Mouse (Mus musculus): ENCODE data around the gene Phrf1. TPM values are rescaled to one million over a fixed set of nuclear protein-coding genes. Genes with fewer than 3 reads are reported as not detected.
A peak's percentile ranks its signal among the peaks of the same experiment; 100 is the strongest.

Phrf1 gene
- polyA plus RNA-seq, 1 experiment from 2014 or later: 24.7 TPM

GRCm38 (mm10) chr7:141210137-141210536, 18.4 kb upstream of the Phrf1 start:
- Histone ChIP-seq H3K27me3 (replicated peaks; ENCODE audit: control insufficient read depth, insufficient read depth, low read length) (no peaks in the 10 kb centered on the region), H3K4me1 (replicated peaks; ENCODE audit: control insufficient read depth, insufficient read depth, low read length) (peaks cover 7% of the 10 kb centered on the region; the same call in 1 of the 2 replicates), H3K4me3 (ENCODE audit: low read depth, low read length) (no peak overlapping the region), H3K9ac (ENCODE audit: low read depth, low read length) (no peak overlapping the region), H3K4me2 (replicated peaks; ENCODE audit: low read depth) (no peak overlapping the region), H3K27ac (ENCODE audit: low read depth, low read length) (peak overlapping the region; percentile 41; the same call in 1 of the 2 replicates), H3K36me3 (ENCODE audit: control insufficient read depth, insufficient read depth) (no peaks in the 10 kb centered on the region), H3K9me3 (ENCODE audit: control insufficient read depth) (no peaks in the 10 kb centered on the region)
- no peak for TF ChIP-seq CTCF (IDR thresholded peaks at IDR 0.05; ENCODE audit: low read depth)
- WGBS: 40% methylated on average over 12 of the region's 12 CpGs
- peak; percentile 75 for ATAC-seq

GRCm38 (mm10) chr7:141210606-141211131, 17.9 kb upstream of the Phrf1 start:
- H3K4me2 ChIP-seq (replicated peaks; ENCODE audit: low read depth): no peak overlapping the region
- H3K27me3 ChIP-seq (replicated peaks; ENCODE audit: control insufficient read depth, insufficient read depth, low read length): no peaks in the 10 kb centered on the region
- ATAC-seq: no peak
- H3K36me3 ChIP-seq (ENCODE audit: control insufficient read depth, insufficient read depth): no peaks in the 10 kb centered on the region
- no peak overlapping the region for H3K9ac ChIP-seq (ENCODE audit: low read depth, low read length)
- peaks cover 7% of the 10 kb centered on the region; the same call in 1 of the 2 replicates for H3K4me1 ChIP-seq (replicated peaks; ENCODE audit: control insufficient read depth, insufficient read depth, low read length)
- WGBS: 70% methylated on average over 14 of the region's 14 CpGs
- peak overlapping the region; percentile 41 for H3K27ac ChIP-seq (ENCODE audit: low read depth, low read length)
- no peak for TF ChIP-seq CTCF (IDR thresholded peaks at IDR 0.05; ENCODE audit: low read depth)
- no peaks in the 10 kb centered on the region for H3K9me3 ChIP-seq (ENCODE audit: control insufficient read depth)
- no peak overlapping the region for H3K4me3 ChIP-seq (ENCODE audit: low read depth, low read length)

- Histone ChIP-seq H3K27ac (ENCODE audit: low read depth, low read length) (peak overlapping the region; percentile 57; the same call in 1 of the 2 replicates), H3K4me2 (replicated peaks; ENCODE audit: low read depth) (peak overlapping the region; percentile 38; the same call in 1 of the 2 replicates), H3K36me3 (ENCODE audit: control insufficient read depth, insufficient read depth) (peaks cover 12% of the 10 kb centered on the region; the same call in 1 of the 2 replicates), H3K4me1 (replicated peaks; ENCODE audit: control insufficient read depth, insufficient read depth, low read length) (peaks cover 17% of the 10 kb centered on the region), H3K4me3 (ENCODE audit: low read depth, low read length) (no peak overlapping the region), H3K27me3 (replicated peaks; ENCODE audit: control insufficient read depth, insufficient read depth, low read length) (no peaks in the 10 kb centered on the region), H3K9me3 (ENCODE audit: control insufficient read depth) (no peaks in the 10 kb centered on the region), H3K9ac (ENCODE audit: low read depth, low read length) (no peak overlapping the region)
- 51% methylated on average over 3 of the region's 3 CpGs for WGBS
- no peak for TF ChIP-seq CTCF (IDR thresholded peaks at IDR 0.05; ENCODE audit: low read depth)
- no peak for ATAC-seq
Observed at GRCm38 (mm10) chr7:141213133-141213532, 15.5 kb upstream of the Phrf1 start.

- Histone ChIP-seq H3K9ac (ENCODE audit: low read depth, low read length) (0 out of 2 replicates have a peak within 1 kb of the TSS, but pooled peaks have one; percentile 28), H3K27me3 (replicated peaks; ENCODE audit: control insufficient read depth, insufficient read depth, low read length) (no peaks in the 10 kb centered on the region), H3K4me1 (replicated peaks; ENCODE audit: control insufficient read depth, insufficient read depth, low read length) (peaks cover 18% of the 10 kb centered on the region), H3K36me3 (ENCODE audit: control insufficient read depth, insufficient read depth) (peaks cover 12% of the 10 kb centered on the region; the same call in 1 of the 2 replicates), H3K9me3 (ENCODE audit: control insufficient read depth) (no peaks in the 10 kb centered on the region), H3K4me3 (ENCODE audit: low read depth, low read length) (peak within 1 kb of the TSS; percentile 62), H3K4me2 (replicated peaks; ENCODE audit: low read depth) (peak within 1 kb of the TSS; percentile 95), H3K27ac (ENCODE audit: low read depth, low read length) (peak within 1 kb of the TSS; percentile 90)
- WGBS: 77% methylated on average over 11 of the region's 11 CpGs
- no peak for ATAC-seq
- TF ChIP-seq CTCF (IDR thresholded peaks at IDR 0.05; ENCODE audit: low read depth): no peak
Observed at GRCm38 (mm10) chr7:141213605-141214235, 14.9 kb upstream of the Phrf1 start, which contains the start of gene Lmntd2. Gene Lmntd2 (minus strand): TSS chr7:141214080.

- TF ChIP-seq CTCF (IDR thresholded peaks at IDR 0.05; ENCODE audit: low read depth): no peak
- H3K4me2 ChIP-seq (replicated peaks; ENCODE audit: low read depth): peak overlapping the region; percentile 95
- H3K27me3 ChIP-seq (replicated peaks; ENCODE audit: control insufficient read depth, insufficient read depth, low read length): no peaks in the 10 kb centered on the region
- no peak overlapping the region for H3K4me3 ChIP-seq (ENCODE audit: low read depth, low read length)
- peaks cover 12% of the 10 kb centered on the region; the same call in 1 of the 2 replicates for H3K36me3 ChIP-seq (ENCODE audit: control insufficient read depth, insufficient read depth)
- H3K9me3 ChIP-seq (ENCODE audit: control insufficient read depth): no peaks in the 10 kb centered on the region
- ATAC-seq: no peak
- no peak overlapping the region for H3K9ac ChIP-seq (ENCODE audit: low read depth, low read length)
- H3K27ac ChIP-seq (ENCODE audit: low read depth, low read length): peak overlapping the region; percentile 41; the same call in 1 of the 2 replicates
- WGBS: 56% methylated on average over 3 of the region's 3 CpGs
- H3K4me1 ChIP-seq (replicated peaks; ENCODE audit: control insufficient read depth, insufficient read depth, low read length): peaks cover 18% of the 10 kb centered on the region
Observed at GRCm38 (mm10) chr7:141214310-141214709, 14.3 kb upstream of the Phrf1 start.

GRCm38 (mm10) chr7:141215101-141215879, 13.3 kb upstream of the Phrf1 start, which contains the start of gene Rassf7:
Gene Rassf7 (plus strand): TSS chr7:141215860.
- Histone ChIP-seq H3K9ac (ENCODE audit: low read depth, low read length) (peak within 1 kb of the TSS; percentile 75), H3K4me1 (replicated peaks; ENCODE audit: control insufficient read depth, insufficient read depth, low read length) (peaks cover 19% of the 10 kb centered on the region), H3K27me3 (replicated peaks; ENCODE audit: control insufficient read depth, insufficient read depth, low read length) (no peaks in the 10 kb centered on the region), H3K4me3 (ENCODE audit: low read depth, low read length) (peak within 1 kb of the TSS; percentile 62), H3K36me3 (ENCODE audit: control insufficient read depth, insufficient read depth) (peaks cover 12% of the 10 kb centered on the region; the same call in 1 of the 2 replicates), H3K9me3 (ENCODE audit: control insufficient read depth) (no peaks in the 10 kb centered on the region), H3K27ac (ENCODE audit: low read depth, low read length) (peak within 1 kb of the TSS; percentile 98), H3K4me2 (replicated peaks; ENCODE audit: low read depth) (peak within 1 kb of the TSS; percentile 95)
- no peak for TF ChIP-seq CTCF (IDR thresholded peaks at IDR 0.05; ENCODE audit: low read depth)
- ATAC-seq: peak; percentile 91
- WGBS: under 1% methylated on average over 41 of the region's 41 CpGs

Measured in intestine, postnatal 0 days (tissue).